Mouse (Mus musculus): ENCODE results near the gene Sash1. TPM values are rescaled to one million over a fixed set of nuclear protein-coding genes. Genes with fewer than 3 reads are reported as not detected.

Gene Sash1
- polyA plus RNA-seq, 1 experiment from 2014 or later: 6.5 TPM

- H3K27me3 ChIP-seq (ENCODE audit: control insufficient read depth, insufficient read depth, low read length): no peaks in the 10 kb centered on the region
Measured at GRCm38 (mm10) chr10:8873631-8874370, 12.1 kb downstream of the Sash1 start.

GRCm38 (mm10) chr10:8872788-8873187 is 13.1 kb downstream of the Sash1 start:
- Histone ChIP-seq H3K27ac (ENCODE audit: low read depth, low read length) (no peak overlapping the region), H3K4me1 (replicated peaks; ENCODE audit: control insufficient read depth, insufficient read depth, low read length) (no peaks in the 10 kb centered on the region), H3K9ac (ENCODE audit: low read depth, low read length) (no peak overlapping the region), H3K36me3 (ENCODE audit: control insufficient read depth, insufficient read depth, low read length) (no peaks in the 10 kb centered on the region), H3K9me3 (ENCODE audit: control insufficient read depth, low read length) (no peaks in the 10 kb centered on the region), H3K4me2 (replicated peaks; ENCODE audit: low read depth, low read length) (no peak overlapping the region), H3K27me3 (ENCODE audit: control insufficient read depth, insufficient read depth, low read length) (no peaks in the 10 kb centered on the region), H3K4me3 (ENCODE audit: low read depth, low read length) (no peak overlapping the region)
- ATAC-seq (ENCODE audit: low FRiP score): no peak
- DNase-seq (ENCODE audit: low spot score): no peak
- WGBS: 89% methylated on average over 3 of the region's 3 CpGs

More at GRCm38 (mm10) chr10:8873631-8874370, 12.1 kb downstream of the Sash1 start:
- Histone ChIP-seq H3K27ac (ENCODE audit: low read depth, low read length) (no peak overlapping the region), H3K9ac (ENCODE audit: low read depth, low read length) (no peak overlapping the region), H3K4me2 (replicated peaks; ENCODE audit: low read depth, low read length) (no peak overlapping the region), H3K4me1 (replicated peaks; ENCODE audit: control insufficient read depth, insufficient read depth, low read length) (no peaks in the 10 kb centered on the region), H3K36me3 (ENCODE audit: control insufficient read depth, insufficient read depth, low read length) (no peaks in the 10 kb centered on the region), H3K9me3 (ENCODE audit: control insufficient read depth, low read length) (no peaks in the 10 kb centered on the region), H3K4me3 (ENCODE audit: low read depth, low read length) (no peak overlapping the region)
- no peak for ATAC-seq (ENCODE audit: low FRiP score)
- no peak for DNase-seq (ENCODE audit: low spot score)
- WGBS: 87% methylated on average over 7 of the region's 7 CpGs

- 89% methylated on average over 1 of the region's 1 CpGs for WGBS
- H3K9me3 ChIP-seq (ENCODE audit: control insufficient read depth, low read length): no peaks in the 10 kb centered on the region
- H3K27ac ChIP-seq (ENCODE audit: low read depth, low read length): no peak overlapping the region
- H3K4me1 ChIP-seq (replicated peaks; ENCODE audit: control insufficient read depth, insufficient read depth, low read length): no peaks in the 10 kb centered on the region
- no peak overlapping the region for H3K4me3 ChIP-seq (ENCODE audit: low read depth, low read length)
- no peak overlapping the region for H3K4me2 ChIP-seq (replicated peaks; ENCODE audit: low read depth, low read length)
- ATAC-seq (ENCODE audit: low FRiP score) (no peak), DNase-seq (ENCODE audit: low spot score) (no peak)
- no peak overlapping the region for H3K9ac ChIP-seq (ENCODE audit: low read depth, low read length)
- H3K36me3 ChIP-seq (ENCODE audit: control insufficient read depth, insufficient read depth, low read length): no peaks in the 10 kb centered on the region
- no peaks in the 10 kb centered on the region for H3K27me3 ChIP-seq (ENCODE audit: control insufficient read depth, insufficient read depth, low read length)
Measured at GRCm38 (mm10) chr10:8871935-8872334, 13.9 kb downstream of the Sash1 start.

- no peaks in the 10 kb centered on the region for H3K9me3 ChIP-seq (ENCODE audit: control insufficient read depth, low read length)
- ATAC-seq (ENCODE audit: low FRiP score) (no peak), DNase-seq (ENCODE audit: low spot score) (no peak)
- no peak overlapping the region for H3K4me3 ChIP-seq (ENCODE audit: low read depth, low read length)
- H3K9ac ChIP-seq (ENCODE audit: low read depth, low read length): no peak overlapping the region
- no peak overlapping the region for H3K27ac ChIP-seq (ENCODE audit: low read depth, low read length)
- no peak overlapping the region for H3K4me2 ChIP-seq (replicated peaks; ENCODE audit: low read depth, low read length)
- no peaks in the 10 kb centered on the region for H3K36me3 ChIP-seq (ENCODE audit: control insufficient read depth, insufficient read depth, low read length)
- WGBS: 90% methylated on average over 3 of the region's 3 CpGs
- no peaks in the 10 kb centered on the region for H3K4me1 ChIP-seq (replicated peaks; ENCODE audit: control insufficient read depth, insufficient read depth, low read length)
- H3K27me3 ChIP-seq (ENCODE audit: control insufficient read depth, insufficient read depth, low read length): no peaks in the 10 kb centered on the region
Measured at GRCm38 (mm10) chr10:8870368-8870767, 15.5 kb downstream of the Sash1 start.

GRCm38 (mm10) chr10:8866062-8866642 is 19.7 kb downstream of the Sash1 start:
- H3K9me3 ChIP-seq (ENCODE audit: control insufficient read depth, low read length): no peaks in the 10 kb centered on the region
- no peak overlapping the region for H3K4me3 ChIP-seq (ENCODE audit: low read depth, low read length)
- H3K4me1 ChIP-seq (replicated peaks; ENCODE audit: control insufficient read depth, insufficient read depth, low read length): no peaks in the 10 kb centered on the region
- H3K27me3 ChIP-seq (ENCODE audit: control insufficient read depth, insufficient read depth, low read length): no peaks in the 10 kb centered on the region
- DNase-seq (ENCODE audit: low spot score) (no peak), ATAC-seq (ENCODE audit: low FRiP score) (no peak; the same call in 1 of the 2 replicates)
- H3K4me2 ChIP-seq (replicated peaks; ENCODE audit: low read depth, low read length): no peak overlapping the region
- H3K9ac ChIP-seq (ENCODE audit: low read depth, low read length): no peak overlapping the region
- no peak overlapping the region for H3K27ac ChIP-seq (ENCODE audit: low read depth, low read length)
- WGBS: 68% methylated on average over 4 of the region's 4 CpGs
- no peaks in the 10 kb centered on the region for H3K36me3 ChIP-seq (ENCODE audit: control insufficient read depth, insufficient read depth, low read length)

GRCm38 (mm10) chr10:8860655-8861054 is 25.2 kb downstream of the Sash1 start:
- 63% methylated on average over 9 of the region's 9 CpGs for WGBS
- no peak overlapping the region for H3K4me3 ChIP-seq (ENCODE audit: low read depth, low read length)
- H3K27me3 ChIP-seq (ENCODE audit: control insufficient read depth, insufficient read depth, low read length): no peaks in the 10 kb centered on the region
- no peak for ATAC-seq (ENCODE audit: low FRiP score)
- H3K4me1 ChIP-seq (replicated peaks; ENCODE audit: control insufficient read depth, insufficient read depth, low read length): no peaks in the 10 kb centered on the region
- no peak overlapping the region for H3K9ac ChIP-seq (ENCODE audit: low read depth, low read length)
- H3K36me3 ChIP-seq (ENCODE audit: control insufficient read depth, insufficient read depth, low read length): no peaks in the 10 kb centered on the region
- no peak for DNase-seq (ENCODE audit: low spot score)
- no peak overlapping the region for H3K4me2 ChIP-seq (replicated peaks; ENCODE audit: low read depth, low read length)
- H3K9me3 ChIP-seq (ENCODE audit: control insufficient read depth, low read length): no peaks in the 10 kb centered on the region
- no peak overlapping the region for H3K27ac ChIP-seq (ENCODE audit: low read depth, low read length)

- Histone ChIP-seq H3K4me2 (replicated peaks; ENCODE audit: low read depth, low read length) (no peak overlapping the region), H3K4me3 (ENCODE audit: low read depth, low read length) (no peak overlapping the region), H3K9me3 (ENCODE audit: control insufficient read depth, low read length) (no peaks in the 10 kb centered on the region), H3K27me3 (ENCODE audit: control insufficient read depth, insufficient read depth, low read length) (no peaks in the 10 kb centered on the region), H3K4me1 (replicated peaks; ENCODE audit: control insufficient read depth, insufficient read depth, low read length) (no peaks in the 10 kb centered on the region), H3K27ac (ENCODE audit: low read depth, low read length) (no peak overlapping the region), H3K9ac (ENCODE audit: low read depth, low read length) (no peak overlapping the region), H3K36me3 (ENCODE audit: control insufficient read depth, insufficient read depth, low read length) (no peaks in the 10 kb centered on the region)
- ATAC-seq (ENCODE audit: low FRiP score) (no peak), DNase-seq (ENCODE audit: low spot score) (no peak)
- 96% methylated on average over 7 of the region's 7 CpGs for WGBS
Measured at GRCm38 (mm10) chr10:8858718-8859117, 27.2 kb downstream of the Sash1 start.

GRCm38 (mm10) chr10:8856942-8857341 is 28.9 kb downstream of the Sash1 start:
- Histone ChIP-seq H3K27ac (ENCODE audit: low read depth, low read length) (no peak overlapping the region), H3K4me3 (ENCODE audit: low read depth, low read length) (no peak overlapping the region), H3K27me3 (ENCODE audit: control insufficient read depth, insufficient read depth, low read length) (no peaks in the 10 kb centered on the region), H3K36me3 (ENCODE audit: control insufficient read depth, insufficient read depth, low read length) (no peaks in the 10 kb centered on the region), H3K9ac (ENCODE audit: low read depth, low read length) (no peak overlapping the region), H3K4me2 (replicated peaks; ENCODE audit: low read depth, low read length) (no peak overlapping the region), H3K4me1 (replicated peaks; ENCODE audit: control insufficient read depth, insufficient read depth, low read length) (no peaks in the 10 kb centered on the region), H3K9me3 (ENCODE audit: control insufficient read depth, low read length) (no peaks in the 10 kb centered on the region)
- DNase-seq (ENCODE audit: low spot score): no peak
- no peak for ATAC-seq (ENCODE audit: low FRiP score)
- 92% methylated on average over 2 of the region's 2 CpGs for WGBS

GRCm38 (mm10) chr10:8853326-8853725 is 32.5 kb downstream of the Sash1 start:
- 66% methylated on average over 7 of the region's 7 CpGs for WGBS
- Histone ChIP-seq H3K27ac (ENCODE audit: low read depth, low read length) (no peak overlapping the region), H3K9ac (ENCODE audit: low read depth, low read length) (no peak overlapping the region), H3K4me3 (ENCODE audit: low read depth, low read length) (no peak overlapping the region), H3K9me3 (ENCODE audit: control insufficient read depth, low read length) (no peaks in the 10 kb centered on the region), H3K36me3 (ENCODE audit: control insufficient read depth, insufficient read depth, low read length) (no peaks in the 10 kb centered on the region), H3K4me1 (replicated peaks; ENCODE audit: control insufficient read depth, insufficient read depth, low read length) (no peaks in the 10 kb centered on the region), H3K4me2 (replicated peaks; ENCODE audit: low read depth, low read length) (no peak overlapping the region), H3K27me3 (ENCODE audit: control insufficient read depth, insufficient read depth, low read length) (no peaks in the 10 kb centered on the region)
- DNase-seq (ENCODE audit: low spot score) (no peak), ATAC-seq (ENCODE audit: low FRiP score) (no peak)

All from hindbrain, embryonic 11.5 days (tissue).